Mouse (Mus musculus): ENCODE data around the gene Galk2. TPM values are rescaled to one million over a fixed set of nuclear protein-coding genes. Genes with fewer than 3 reads are reported as not detected.

Galk2 gene
- polyA plus RNA-seq, 1 experiment from 2014 or later = 9.6 TPM

- H3K4me1 ChIP-seq (ENCODE audit: insufficient read depth) = no peaks in the 10 kb centered on the region
- DNase-seq = no peak
- peaks cover 19% of the 10 kb centered on the region for H3K36me3 ChIP-seq (replicated peaks; ENCODE audit: insufficient read depth, low read length)
- WGBS (ENCODE audit: insufficient replicate concordance) = 80% methylated on average over 4 of the region's 4 CpGs
- H3K9ac ChIP-seq (replicated peaks) = no peak overlapping the region
- no peak overlapping the region for H3K27ac ChIP-seq (ENCODE audit: low read depth)
- no peak overlapping the region for H3K4me2 ChIP-seq (ENCODE audit: low read depth, low read length)
- no peaks in the 10 kb centered on the region for H3K27me3 ChIP-seq (ENCODE audit: insufficient read depth, low read length)
- H3K4me3 ChIP-seq (ENCODE audit: low read depth, low read length) = no peak overlapping the region
- TF ChIP-seq CTCF (IDR thresholded peaks at IDR 0.05; ENCODE audit: low read depth) (no peak), EP300 (IDR thresholded peaks at IDR 0.05; ENCODE audit: low read depth) (no peak)
- ATAC-seq = no peak
- no peaks in the 10 kb centered on the region for H3K9me3 ChIP-seq (ENCODE audit: low read length)
Measured at GRCm38 (mm10) chr2:125827898-125828297, 31.0 kb upstream of the Galk2 start.

- ATAC-seq (no peak), DNase-seq (no peak)
- no peak overlapping the region for H3K27ac ChIP-seq (ENCODE audit: low read depth)
- no peak overlapping the region for H3K4me2 ChIP-seq (ENCODE audit: low read depth, low read length)
- peaks cover 36% of the 10 kb centered on the region for H3K36me3 ChIP-seq (replicated peaks; ENCODE audit: insufficient read depth, low read length)
- no peaks in the 10 kb centered on the region for H3K9me3 ChIP-seq (ENCODE audit: low read length)
- TF ChIP-seq EP300 (IDR thresholded peaks at IDR 0.05; ENCODE audit: low read depth) (no peak), CTCF (IDR thresholded peaks at IDR 0.05; ENCODE audit: low read depth) (no peak)
- 96% methylated on average over 2 of the region's 2 CpGs for WGBS (ENCODE audit: insufficient replicate concordance)
- H3K4me1 ChIP-seq (ENCODE audit: insufficient read depth) = no peaks in the 10 kb centered on the region
- H3K9ac ChIP-seq (replicated peaks) = no peak overlapping the region
- no peaks in the 10 kb centered on the region for H3K27me3 ChIP-seq (ENCODE audit: insufficient read depth, low read length)
- no peak overlapping the region for H3K4me3 ChIP-seq (ENCODE audit: low read depth, low read length)
Measured at GRCm38 (mm10) chr2:125829924-125830323, 29.0 kb upstream of the Galk2 start.

- WGBS (ENCODE audit: insufficient replicate concordance) = 81% methylated on average over 7 of the region's 7 CpGs
- Histone ChIP-seq H3K9ac (replicated peaks) (no peak overlapping the region), H3K36me3 (replicated peaks; ENCODE audit: insufficient read depth, low read length) (peaks cover 70% of the 10 kb centered on the region), H3K4me2 (ENCODE audit: low read depth, low read length) (no peak overlapping the region), H3K9me3 (ENCODE audit: low read length) (no peaks in the 10 kb centered on the region), H3K4me1 (ENCODE audit: insufficient read depth) (no peaks in the 10 kb centered on the region), H3K27ac (ENCODE audit: low read depth) (no peak overlapping the region), H3K27me3 (ENCODE audit: insufficient read depth, low read length) (no peaks in the 10 kb centered on the region), H3K4me3 (ENCODE audit: low read depth, low read length) (no peak overlapping the region)
- no peak for DNase-seq
- ATAC-seq = no peak
- TF ChIP-seq EP300 (IDR thresholded peaks at IDR 0.05; ENCODE audit: low read depth) = no peak
Measured at GRCm38 (mm10) chr2:125838091-125838490, 20.8 kb upstream of the Galk2 start.

GRCm38 (mm10) chr2:125838708-125839284, 20.1 kb upstream of the Galk2 start:
- Histone ChIP-seq H3K9ac (replicated peaks) (no peak overlapping the region), H3K27ac (ENCODE audit: low read depth) (no peak overlapping the region), H3K27me3 (ENCODE audit: insufficient read depth, low read length) (no peaks in the 10 kb centered on the region), H3K4me2 (ENCODE audit: low read depth, low read length) (no peak overlapping the region), H3K4me3 (ENCODE audit: low read depth, low read length) (no peak overlapping the region), H3K36me3 (replicated peaks; ENCODE audit: insufficient read depth, low read length) (peaks cover 68% of the 10 kb centered on the region), H3K4me1 (ENCODE audit: insufficient read depth) (no peaks in the 10 kb centered on the region), H3K9me3 (ENCODE audit: low read length) (no peaks in the 10 kb centered on the region)
- no peak for TF ChIP-seq EP300 (IDR thresholded peaks at IDR 0.05; ENCODE audit: low read depth)
- TF ChIP-seq CTCF (IDR thresholded peaks at IDR 0.05; ENCODE audit: low read depth) = no peak
- DNase-seq = no peak
- ATAC-seq = no peak
- 78% methylated on average over 2 of the region's 2 CpGs for WGBS (ENCODE audit: insufficient replicate concordance)

GRCm38 (mm10) chr2:125851237-125851636, 7.7 kb upstream of the Galk2 start:
- no peak overlapping the region for H3K9ac ChIP-seq (replicated peaks)
- no peak overlapping the region for H3K4me3 ChIP-seq (ENCODE audit: low read depth, low read length)
- DNase-seq (no peak), ATAC-seq (peak; percentile 79)
- no peaks in the 10 kb centered on the region for H3K27me3 ChIP-seq (ENCODE audit: insufficient read depth, low read length)
- 67% methylated on average over 2 of the region's 2 CpGs for WGBS (ENCODE audit: insufficient replicate concordance)
- H3K9me3 ChIP-seq (ENCODE audit: low read length) = no peaks in the 10 kb centered on the region
- no peak overlapping the region for H3K4me2 ChIP-seq (ENCODE audit: low read depth, low read length)
- H3K4me1 ChIP-seq (ENCODE audit: insufficient read depth) = peaks cover 1% of the 10 kb centered on the region; the same call in 1 of the 2 replicates
- peak; percentile 67 for TF ChIP-seq EP300 (IDR thresholded peaks at IDR 0.05; ENCODE audit: low read depth)
- no peak for TF ChIP-seq CTCF (IDR thresholded peaks at IDR 0.05; ENCODE audit: low read depth)
- H3K27ac ChIP-seq (ENCODE audit: low read depth) = no peak overlapping the region
- H3K36me3 ChIP-seq (replicated peaks; ENCODE audit: insufficient read depth, low read length) = peaks cover 17% of the 10 kb centered on the region

- Histone ChIP-seq H3K4me2 (ENCODE audit: low read depth, low read length) (peak overlapping the region; percentile 85), H3K9me3 (ENCODE audit: low read length) (no peaks in the 10 kb centered on the region), H3K9ac (replicated peaks) (peak overlapping the region; percentile 97), H3K4me3 (ENCODE audit: low read depth, low read length) (peak overlapping the region; percentile 96), H3K4me1 (ENCODE audit: insufficient read depth) (peaks cover 3% of the 10 kb centered on the region; the same call in 1 of the 2 replicates), H3K36me3 (replicated peaks; ENCODE audit: insufficient read depth, low read length) (no peaks in the 10 kb centered on the region), H3K27me3 (ENCODE audit: insufficient read depth, low read length) (no peaks in the 10 kb centered on the region), H3K27ac (ENCODE audit: low read depth) (no peak overlapping the region)
- no peak for TF ChIP-seq EP300 (IDR thresholded peaks at IDR 0.05; ENCODE audit: low read depth)
- TF ChIP-seq CTCF (IDR thresholded peaks at IDR 0.05; ENCODE audit: low read depth) = no peak
- ATAC-seq (no peak), DNase-seq (no peak)
- WGBS (ENCODE audit: insufficient replicate concordance) = 45% methylated on average over 3 of the region's 3 CpGs
Measured at GRCm38 (mm10) chr2:125857707-125858106, 1.2 kb upstream of the Galk2 start.

Data from liver, postnatal 0 days (tissue).